Mouse (Mus musculus) induced T-regulatory cell, adult 2 months (primary cell): ENCODE data around the gene Ift74.

Source experiments
- DNase-seq: peaks from one replicate; pipeline ENCODE4 v3.0.0-alpha.2; 2012; ENCODE audit warnings: low read depth

Gene Ift74

DNA sequence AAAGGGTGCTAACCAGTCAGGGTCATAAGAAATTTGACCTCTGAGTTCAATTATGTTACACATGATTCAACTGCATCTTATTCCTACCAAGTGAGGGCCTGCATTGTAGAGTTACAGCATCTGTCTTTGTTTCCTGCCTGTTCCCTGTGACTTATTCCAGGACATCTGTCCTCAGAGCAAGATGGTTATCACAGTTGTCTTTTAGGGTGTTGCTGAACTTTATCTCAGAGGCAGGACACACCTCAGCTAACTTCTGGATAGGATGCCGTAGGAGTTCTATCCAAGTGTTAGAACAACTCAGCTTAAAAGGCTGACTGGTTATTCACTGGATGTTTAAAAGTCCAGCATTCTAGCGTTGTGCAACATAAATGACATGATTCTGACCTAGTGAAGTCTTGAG lies 77.9 kb downstream of the Ift74 start:
- DNase-seq: no peak

GRCm38 (mm10) chr4:94696368-94696767 lies 82.1 kb downstream of the Ift74 start:
- DNase-seq: no peak

DNA sequence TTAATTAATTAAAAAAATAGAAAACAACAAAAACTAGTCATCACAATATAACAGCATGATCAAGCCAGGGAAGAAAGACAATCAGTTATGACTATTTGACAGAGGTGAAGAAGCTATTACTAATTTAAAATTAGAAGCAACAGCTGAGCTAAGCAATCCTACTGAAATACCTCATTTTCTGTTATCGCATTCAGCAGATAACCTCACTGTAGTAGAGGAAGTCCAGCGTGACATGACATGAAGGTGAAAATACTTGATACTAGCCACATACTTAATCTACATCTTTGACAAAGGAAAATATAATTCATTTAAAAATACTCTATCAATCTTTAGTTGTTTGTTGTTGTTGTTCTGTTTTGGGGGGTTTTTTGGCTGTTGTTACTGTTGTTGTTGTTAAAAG lies 96.7 kb downstream of the Ift74 start:
- no peak for DNase-seq

DNA sequence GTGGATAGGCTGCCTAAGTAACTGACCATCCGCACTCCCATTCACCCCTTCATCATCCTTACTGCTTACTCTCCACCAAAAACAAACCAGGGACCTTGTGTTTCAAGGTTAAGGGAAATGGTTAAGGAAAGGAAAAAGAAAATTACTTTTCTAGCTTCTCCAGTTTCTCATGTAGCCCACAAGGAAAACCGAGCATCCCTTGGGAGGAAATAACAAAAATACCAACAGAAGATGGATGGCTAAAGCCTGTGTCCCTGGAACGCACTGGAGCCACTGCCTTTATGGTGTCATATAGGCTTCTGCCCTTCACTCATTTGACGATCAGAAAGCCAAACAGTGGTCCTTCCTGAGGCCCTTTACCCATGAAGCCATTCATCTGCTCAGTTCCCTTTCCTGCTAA lies 97.1 kb downstream of the Ift74 start:
- no peak for DNase-seq

GRCm38 (mm10) chr4:94713741-94714140 lies 99.5 kb downstream of the Ift74 start:
- no peak for DNase-seq

GRCm38 (mm10) chr4:94715166-94715565 lies 100.9 kb downstream of the Ift74 start:
- DNase-seq: no peak

GRCm38 (mm10) chr4:94725799-94726198 lies 111.5 kb downstream of the Ift74 start:
- no peak for DNase-seq

DNA sequence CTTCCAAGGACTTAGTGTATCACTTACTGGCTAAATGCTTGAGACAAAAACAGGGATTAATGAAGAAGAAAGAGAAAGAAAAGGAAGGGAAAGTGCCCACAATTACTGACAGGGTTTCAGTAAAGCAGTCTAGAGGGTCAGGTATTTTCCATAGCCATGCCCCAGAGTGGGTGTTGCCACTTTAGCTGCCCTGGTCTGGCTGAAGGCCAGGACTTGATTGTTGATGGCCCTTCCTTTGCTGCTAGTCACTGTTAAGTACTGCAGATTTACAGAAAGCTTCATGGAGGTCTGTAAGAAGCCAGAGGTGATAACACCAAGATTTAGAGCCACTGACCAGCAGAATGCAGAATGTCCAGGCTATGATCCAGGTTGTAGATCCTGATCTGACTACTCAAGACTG lies 118.4 kb downstream of the Ift74 start:
- no peak for DNase-seq

DNA sequence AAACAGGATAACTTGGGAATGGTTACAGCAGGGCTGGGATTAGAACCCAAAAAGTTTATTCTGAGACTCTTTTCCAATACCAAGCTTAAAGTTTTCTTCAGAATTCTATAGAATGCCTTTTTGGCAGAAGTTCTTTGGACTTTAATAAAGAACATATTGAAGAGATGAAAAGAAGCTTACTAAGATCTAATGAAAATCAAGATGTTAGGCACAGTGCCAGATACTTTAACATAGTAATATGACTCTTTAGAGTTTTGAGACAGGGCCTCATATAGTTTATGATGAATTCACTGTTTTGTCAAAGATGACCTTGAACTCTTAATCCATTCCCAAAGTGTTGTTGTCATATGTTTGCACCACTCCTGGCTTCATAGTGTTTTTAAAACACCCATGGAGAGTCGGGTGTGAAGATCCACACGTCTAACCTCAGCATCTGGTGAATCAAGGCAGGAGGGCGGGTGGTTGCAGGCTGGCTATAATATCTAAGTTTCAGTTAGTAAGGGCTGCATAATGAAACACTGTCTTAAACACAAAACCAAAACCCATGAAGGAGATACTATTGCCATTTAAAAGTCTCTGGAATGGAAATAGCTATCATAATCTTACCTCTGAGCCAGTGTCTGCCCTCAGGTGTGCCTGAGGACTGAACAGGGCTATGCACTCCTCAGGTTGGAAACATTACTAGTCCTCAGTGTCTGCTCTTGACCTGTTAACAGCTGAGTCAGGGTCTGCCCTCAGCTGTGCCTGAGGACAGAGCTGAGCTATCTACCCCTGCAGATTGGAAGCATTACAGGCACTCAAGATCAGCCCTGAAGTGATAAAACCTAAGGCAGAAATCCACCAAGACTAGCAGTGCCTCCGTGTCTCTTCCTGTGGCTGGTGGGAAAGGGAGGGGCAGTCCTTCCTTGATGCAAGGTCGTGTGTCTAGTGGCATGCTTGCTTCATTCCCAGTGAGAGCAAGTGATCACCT lies 123.3 kb downstream of the Ift74 start:
- DNase-seq: no peak

GRCm38 (mm10) chr4:94738838-94739731 lies 124.8 kb downstream of the Ift74 start, which contains the start of gene Tek:
Gene Tek (plus strand): TSS chr4:94739289.
- DNase-seq: no peak

DNA sequence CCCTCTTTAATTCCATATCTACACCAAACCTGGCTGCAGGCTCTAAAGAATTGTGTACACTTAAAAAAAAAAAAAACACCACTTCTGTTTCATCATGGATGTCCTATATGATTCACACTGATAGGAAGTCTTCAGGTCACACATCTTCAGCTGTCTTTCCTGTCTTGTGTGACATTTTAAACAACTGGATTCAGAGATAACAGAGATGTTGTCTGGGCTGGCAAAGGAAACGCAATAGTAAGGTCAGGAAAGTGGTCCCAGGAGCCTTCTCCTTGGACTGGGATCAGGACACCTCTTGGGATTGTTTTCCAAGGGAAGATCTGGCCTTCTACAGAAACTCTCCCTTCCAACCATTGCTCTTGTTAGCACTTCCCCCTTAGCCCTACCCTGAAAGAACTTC lies 127.5 kb downstream of the Ift74 start:
- no peak for DNase-seq
